Mouse (Mus musculus) megakaryocyte-erythroid progenitor cell, adult 5-6 weeks (primary cell): ENCODE results near the gene Eng. TPM values are rescaled to one million over a fixed set of nuclear protein-coding genes. Genes with fewer than 3 reads are reported as not detected.

Experiments used
- ATAC-seq: replicated peaks from 2 replicates; pipeline ENCODE4 v1.8.0; 2016; ENCODE audit warnings: mild to moderate bottlenecking, inconsistent platforms; ENCODE audit not compliant: severe bottlenecking, poor library complexity, low FRiP score, low TSS enrichment
- total RNA-seq, 2 experiments: library from RNA; stranded (forward) in 1 of 2; stranded (reverse) in 1 of 2; fragments of 200-1000, 215-1000 nt in 1 of 2; fragments of >200 nt in 1 of 2; fragmentation: Nextera tagmentation in 1 of 2; gene quantifications; 2 replicates each; pipeline ENCODE4 v1.2.3; 2014 to 2017

The Eng gene
- total RNA-seq, 2 experiments from 2014 or later: 21.3 to 97.0 TPM

- no peak for ATAC-seq
These were observed 27.0 kb downstream of the Eng start for GRCm38 (mm10) chr2:32673176-32673917.

- no peak for ATAC-seq
These were observed 30.4 kb downstream of the Eng start for GRCm38 (mm10) chr2:32676821-32677220.

- no peak for ATAC-seq
These were observed 31.3 kb downstream of the Eng start for GRCm38 (mm10) chr2:32677683-32678082.

- no peak for ATAC-seq
These were observed 33.7 kb downstream of the Eng start for GRCm38 (mm10) chr2:32680051-32680451.

- ATAC-seq: no peak
These were observed 34.7 kb downstream of the Eng start for GRCm38 (mm10) chr2:32680961-32681650.

- no peak for ATAC-seq
These were observed 35.4 kb downstream of the Eng start for GRCm38 (mm10) chr2:32681754-32682153.

- ATAC-seq: no peak
These were observed 36.5 kb downstream of the Eng start for GRCm38 (mm10) chr2:32682721-32683417.

- ATAC-seq: no peak
These were observed 37.3 kb downstream of the Eng start for GRCm38 (mm10) chr2:32683701-32684100.

- ATAC-seq: no peak
These were observed 38.5 kb downstream of the Eng start for GRCm38 (mm10) chr2:32684681-32685428.

GRCm38 (mm10) chr2:32685807-32686206 is 39.4 kb downstream of the Eng start:
- ATAC-seq: no peak

GRCm38 (mm10) chr2:32686640-32687039 is 40.2 kb downstream of the Eng start:
- ATAC-seq: no peak

GRCm38 (mm10) chr2:32687562-32687961 is 41.2 kb downstream of the Eng start:
- no peak for ATAC-seq

- peak; percentile 57 for ATAC-seq
These were observed 43.0 kb downstream of the Eng start for GRCm38 (mm10) chr2:32689420-32689819.

- ATAC-seq: no peak
These were observed 44.6 kb downstream of the Eng start for GRCm38 (mm10) chr2:32691041-32691440.

- no peak for ATAC-seq
These were observed 46.1 kb downstream of the Eng start for GRCm38 (mm10) chr2:32692496-32692895.

GRCm38 (mm10) chr2:32693282-32693681 is 46.9 kb downstream of the Eng start:
- no peak for ATAC-seq

GRCm38 (mm10) chr2:32693823-32694411 is 47.5 kb downstream of the Eng start:
- peak; percentile 92 for ATAC-seq

- no peak for ATAC-seq
These were observed 48.3 kb downstream of the Eng start for GRCm38 (mm10) chr2:32694691-32695090.

- ATAC-seq: no peak
These were observed 53.3 kb downstream of the Eng start for GRCm38 (mm10) chr2:32699680-32700079.
